In genomic region chr16:65564306-65564705, GRCm38 (mm10) we compare ENCODE assay signal across 20 mouse cellular contexts. TPM values are rescaled to one million over a fixed set of nuclear protein-coding genes. Genes with fewer than 3 reads are reported as not detected.
DNase-seq lines count a peak whose midpoint lies in the region; ATAC-seq and TF ChIP-seq lines count a peak whose summit lies in the region.
"Had no signal": no experiment of that assay in that cellular context is flagged by ENCODE, and none has a peak within 500 bp of the region (broad histone marks: within the 10 kb centered on the region; RNA-seq: fewer than 3 reads in every experiment).

No protein-coding gene starts in this region.

- TF ChIP-seq POLR2A in small intestine, adult 2 months (IDR thresholded peaks at IDR 0.05; ENCODE audit: low read depth, low read length): no peak

- peaks cover 5% of the 10 kb centered on the region for H3K4me1 ChIP-seq in forebrain, embryonic 14.5 days (ENCODE audit: control insufficient read depth, insufficient read depth, low read length)
- H3K4me1 ChIP-seq in forebrain, embryonic 13.5 days: peaks cover 9% of the 10 kb centered on the region; the same call in 1 of the 2 replicates
- H3K4me1 ChIP-seq in neural tube, embryonic 13.5 days (replicated peaks): peaks cover 32% of the 10 kb centered on the region
- H3K4me1 ChIP-seq in small intestine, adult 2 months (ENCODE audit: control insufficient read depth, insufficient read depth, insufficient read length, low read length): peaks cover 18% of the 10 kb centered on the region; the same call in 1 of the 2 replicates

- no peaks in the 10 kb centered on the region for H3K9me3 ChIP-seq in forebrain, embryonic 14.5 days (replicated peaks; ENCODE audit: control insufficient read depth, low read length)
- no peaks in the 10 kb centered on the region for H3K9me3 ChIP-seq in forebrain, embryonic 13.5 days (replicated peaks)
- no peaks in the 10 kb centered on the region for H3K9me3 ChIP-seq in neural tube, embryonic 13.5 days
- H3K9me3 ChIP-seq: embryonic facial prominence, embryonic 13.5 days; heart, embryonic 15.5 days; kidney, embryonic 15.5 days; stomach, embryonic 15.5 days had no signal

- no peaks in the 10 kb centered on the region for H3K36me3 ChIP-seq in forebrain, embryonic 14.5 days (ENCODE audit: control insufficient read depth, insufficient read depth, low read length)
- no peaks in the 10 kb centered on the region for H3K36me3 ChIP-seq in forebrain, embryonic 13.5 days (ENCODE audit: poor library complexity, severe bottlenecking)
- no peaks in the 10 kb centered on the region for H3K36me3 ChIP-seq in neural tube, embryonic 13.5 days
- H3K36me3 ChIP-seq in small intestine, adult 2 months (ENCODE audit: control insufficient read depth, insufficient read depth, low read length): no peaks in the 10 kb centered on the region
- H3K36me3 ChIP-seq: embryonic facial prominence, embryonic 13.5 days; heart, embryonic 15.5 days; kidney, embryonic 15.5 days; stomach, embryonic 15.5 days had no signal

- no peaks in the 10 kb centered on the region for H3K27me3 ChIP-seq in forebrain, embryonic 14.5 days (replicated peaks; ENCODE audit: control insufficient read depth, insufficient read depth, low read length)
- H3K27me3 ChIP-seq in forebrain, embryonic 13.5 days: no peaks in the 10 kb centered on the region
- H3K27me3 ChIP-seq in neural tube, embryonic 13.5 days: no peaks in the 10 kb centered on the region
- H3K27me3 ChIP-seq in small intestine, adult 2 months (ENCODE audit: control insufficient read depth, insufficient read depth, low read length): no peaks in the 10 kb centered on the region
- H3K27me3 ChIP-seq: embryonic facial prominence, embryonic 13.5 days; heart, embryonic 15.5 days; kidney, embryonic 15.5 days; stomach, embryonic 15.5 days had no signal

- ATAC-seq in forebrain, embryonic 14.5 days: no peak
- no peak for ATAC-seq in forebrain, embryonic 13.5 days
- ATAC-seq in neural tube, embryonic 13.5 days (ENCODE audit: low read depth): peak; percentile 33
- ATAC-seq: forebrain, embryonic 16.5 days; midbrain, embryonic 16.5 days had no signal

- no peak overlapping the region for H3K4me2 ChIP-seq in forebrain, embryonic 14.5 days (ENCODE audit: low read length)
- no peak overlapping the region for H3K4me2 ChIP-seq in forebrain, embryonic 13.5 days
- no peak overlapping the region for H3K4me2 ChIP-seq in neural tube, embryonic 13.5 days
- H3K4me2 ChIP-seq: embryonic facial prominence, embryonic 13.5 days; heart, embryonic 15.5 days; kidney, embryonic 15.5 days; liver, embryonic 11.5 days; stomach, embryonic 15.5 days had no signal

- H3K4me3 ChIP-seq in forebrain, embryonic 14.5 days (ENCODE audit: low read depth, low read length): no peak overlapping the region
- H3K4me3 ChIP-seq in forebrain, embryonic 13.5 days: no peak overlapping the region
- H3K4me3 ChIP-seq in neural tube, embryonic 13.5 days: no peak overlapping the region
- H3K4me3 ChIP-seq in small intestine, adult 2 months (ENCODE audit: low read depth, low read length): no peak overlapping the region
- H3K4me3 ChIP-seq: embryonic facial prominence, embryonic 13.5 days; heart, embryonic 15.5 days; kidney, embryonic 15.5 days; stomach, embryonic 15.5 days had no signal

- no peak overlapping the region for H3K9ac ChIP-seq in forebrain, embryonic 14.5 days (ENCODE audit: low read length)
- no peak overlapping the region for H3K9ac ChIP-seq in forebrain, embryonic 13.5 days
- H3K9ac ChIP-seq in neural tube, embryonic 13.5 days: no peak overlapping the region
- H3K9ac ChIP-seq: embryonic facial prominence, embryonic 13.5 days; heart, embryonic 15.5 days; kidney, embryonic 15.5 days; stomach, embryonic 15.5 days had no signal

- H3K27ac ChIP-seq in forebrain, embryonic 14.5 days (ENCODE audit: low read depth, low read length): no peak overlapping the region
- H3K27ac ChIP-seq in forebrain, embryonic 13.5 days: no peak overlapping the region
- H3K27ac ChIP-seq in neural tube, embryonic 13.5 days (replicated peaks): peak overlapping the region; percentile 56; the same call in 1 of the 2 replicates
- H3K27ac ChIP-seq in small intestine, adult 2 months (ENCODE audit: insufficient read depth, low read depth, low read length): peak overlapping the region; percentile 6; the same call in 1 of the 2 replicates
- H3K27ac ChIP-seq: embryonic facial prominence, embryonic 13.5 days; heart, embryonic 15.5 days; kidney, embryonic 15.5 days; stomach, embryonic 15.5 days had no signal

- 57% methylated on average over 8 of the region's 8 CpGs for WGBS in forebrain, embryonic 14.5 days
- WGBS in forebrain, embryonic 13.5 days: 67% methylated on average over 8 of the region's 8 CpGs
- 15% methylated on average over 8 of the region's 8 CpGs for WGBS in neural tube, embryonic 13.5 days
- WGBS in small intestine, adult 2 months: 45% methylated on average over 8 of the region's 8 CpGs

- no peak for TF ChIP-seq CTCF in small intestine, adult 2 months (IDR thresholded peaks at IDR 0.05; ENCODE audit: extremely low read depth, insufficient read length, insufficient replicate concordance, low read depth, low read length)

- DNase-seq in forebrain, embryonic 14.5 days (ENCODE audit: low spot score): peak; percentile 36
- no peak for DNase-seq in neural tube, embryonic 10.5 days (ENCODE audit: extremely low spot score, low spot score)
- DNase-seq in cerebellum, postnatal 10 days: peak; percentile 14 to 38
- no peak for DNase-seq in embryo, embryonic 10.5 days (ENCODE audit: low spot score)
- DNase-seq: gastrocnemius, postnatal 36 days; layer of hippocampus, postnatal 36 days; lung, adult 18-20 months; right cerebral cortex, postnatal 14 days; thymus, adult 18-20 months had no signal

RNA-seq across cellular contexts. Expression of gene Chmp2b, which starts 1.8 kb away (rescaled TPM):
- 48.8 and 61.6 TPM in 2 replicates for polyA plus RNA-seq in forebrain, embryonic 14.5 days (2014; fragmentation: Nextera tagmentation; extraction: Ambion mirVana)
- polyA plus RNA-seq in forebrain, embryonic 13.5 days (2015; fragmentation: Nextera tagmentation; extraction: Ambion mirVana): 32.6 and 35.2 TPM in 2 replicates
- polyA plus RNA-seq in neural tube, embryonic 13.5 days (2015; fragmentation: Nextera tagmentation; extraction: Ambion mirVana): 194 and 213 TPM in 2 replicates
- 12.0 and 46.7 TPM in 2 replicates for polyA plus RNA-seq in small intestine, adult 2 months (2012; rRNA removed)

RNA-seq across cellular contexts. Expression of gene Pou1f1, which starts 44.0 kb away (rescaled TPM):
- not detected in 2 replicates for polyA plus RNA-seq in forebrain, embryonic 14.5 days (2014; fragmentation: Nextera tagmentation; extraction: Ambion mirVana)
- polyA plus RNA-seq in forebrain, embryonic 13.5 days (2015; fragmentation: Nextera tagmentation; extraction: Ambion mirVana): not detected in 2 replicates
- polyA plus RNA-seq in neural tube, embryonic 13.5 days (2015; fragmentation: Nextera tagmentation; extraction: Ambion mirVana): not detected in 2 replicates
- not detected in 2 replicates for polyA plus RNA-seq in small intestine, adult 2 months (2012; rRNA removed)
- polyA plus RNA-seq: embryonic facial prominence, embryonic 13.5 days; forebrain, embryonic 16.5 days; heart, embryonic 15.5 days; kidney, embryonic 15.5 days; liver, embryonic 11.5 days; midbrain, embryonic 16.5 days; spleen, adult 2 months; stomach, embryonic 15.5 days had no signal

Comparison
In these comparisons a context has a peak if more than half of its experiments do, and no peak if none do; other contexts are left out.
1. DNase-seq: peak in forebrain, embryonic 14.5 days (single experiment) and cerebellum, postnatal 10 days (2 of 2); none in neural tube, embryonic 10.5 days (single experiment) and embryo, embryonic 10.5 days (single experiment).
2. H3K27ac ChIP-seq: peak in neural tube, embryonic 13.5 days (single experiment) and small intestine, adult 2 months (single experiment); none in forebrain, embryonic 14.5 days (single experiment) and forebrain, embryonic 13.5 days (single experiment).